Mouse (Mus musculus) heart, adult 2 months (tissue): ENCODE data around the gene Slc35b1.

Source experiments
- CTCF ChIP-seq: fragments of 200-600 bp; IDR thresholded peaks from 2 replicates; pipeline ENCODE4 v1.8.1; 2022; ENCODE audit warnings: antibody characterized with exemption, mild to moderate bottlenecking, moderate library complexity
- EP300 ChIP-seq: fragments of 200-500 bp; IDR thresholded peaks from 2 replicates; pipeline ENCODE4 v1.6.1; 2011; ENCODE audit warnings: low read depth, low read length, control low read depth; ENCODE audit not compliant: insufficient read depth
- POLR2A ChIP-seq: fragments of 200-500 bp; IDR thresholded peaks from 2 replicates; pipeline ENCODE4 v1.6.1; 2011; ENCODE audit warnings: mild to moderate bottlenecking, low read depth, low read length, control low read depth; ENCODE audit not compliant: insufficient read depth

DNA sequence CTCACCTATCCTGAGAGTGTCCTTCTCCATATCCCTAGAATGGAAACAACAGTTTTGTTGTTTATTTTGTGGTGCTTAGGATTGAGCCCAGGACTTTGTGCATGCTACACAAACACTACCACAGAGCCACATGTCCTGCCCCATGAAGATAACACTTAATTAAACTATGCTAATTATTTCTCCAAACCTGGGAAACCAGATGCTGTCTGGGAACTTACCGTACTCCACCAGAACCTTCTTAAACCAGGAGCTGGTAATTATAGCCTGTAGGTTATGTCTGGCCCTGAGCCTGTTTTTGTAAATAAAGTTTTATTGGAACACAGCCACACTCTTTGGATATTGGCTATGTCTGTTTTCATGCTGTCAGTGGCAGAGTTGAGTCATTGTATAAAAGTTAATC is 44.2 kb upstream of the Slc35b1 start:
- TF ChIP-seq POLR2A, result no peak
- TF ChIP-seq EP300, result no peak
- TF ChIP-seq CTCF, result no peak
